Mouse (Mus musculus) liver, embryonic 14.5 days (tissue): ENCODE results near the gene 4933427D14Rik. TPM values are rescaled to one million over a fixed set of nuclear protein-coding genes. Genes with fewer than 3 reads are reported as not detected.

Experiments used
- ATAC-seq: fragments of 200-750 bp; cut with Nextera tagmentation; 2 replicates; pipeline ENCODE4 v1.8.0; 2017; ENCODE audit warnings: moderate number of reproducible peaks, mild to moderate bottlenecking, moderate library complexity; ENCODE audit not compliant: insufficient read depth
- DNase-seq, 3 experiments: peaks; one replicate each; pipeline ENCODE4 v3.0.0-alpha.2; 2012 to 2013; ENCODE audit warnings: low read depth in 3 of 3, low spot score in 3 of 3
- H3K27ac ChIP-seq: fragments of 300-500 bp; sonication (generic); 2 replicates; pipeline ENCODE4 v1.5.1; 2014; ENCODE audit warnings: moderate library complexity, mild to moderate bottlenecking, control low read depth, inconsistent platforms
- H3K27me3 ChIP-seq: fragments of 300-500 bp; sonication (generic); 2 replicates; pipeline ENCODE4 v1.6.1; 2014; ENCODE audit warnings: mild to moderate bottlenecking, low read length, moderate library complexity; ENCODE audit not compliant: control insufficient read depth, insufficient read depth
- H3K36me3 ChIP-seq: fragments of 300-500 bp; sonication (generic); replicated peaks from 2 replicates; pipeline ENCODE4 v1.6.1; 2014; ENCODE audit warnings: low read depth; ENCODE audit not compliant: control insufficient read depth, insufficient read depth
- H3K4me1 ChIP-seq, 2 experiments: fragments of 200-500 bp in 1 of 2; fragments of 300-500 bp in 1 of 2; sonication (generic) in 1 of 2; replicated peaks; 2 replicates each; pipeline ENCODE4 v1.6.1; 2012 to 2014; ENCODE audit warnings: antibody characterized with exemption in 1 of 2, inconsistent platforms in 1 of 2, low read length in 1 of 2; ENCODE audit not compliant: control insufficient read depth in 2 of 2, insufficient read depth in 2 of 2
- H3K4me2 ChIP-seq: fragments of 300-500 bp; sonication (generic); 2 replicates; pipeline ENCODE4 v1.6.1; 2014; ENCODE audit warnings: low read depth, mild to moderate bottlenecking, control low read depth, moderate library complexity
- H3K4me3 ChIP-seq, 2 experiments: fragments of 200-500 bp in 1 of 2; fragments of 300-500 bp in 1 of 2; sonication (generic) in 1 of 2; 2 replicates each; pipeline ENCODE4 v1.5.1; 2012 to 2014; ENCODE audit warnings: low read depth in 2 of 2, low read length in 2 of 2, mild to moderate bottlenecking in 2 of 2, control low read depth in 1 of 2, inconsistent platforms in 1 of 2, moderate library complexity in 1 of 2; ENCODE audit not compliant: insufficient read depth in 1 of 2
- H3K9ac ChIP-seq: fragments of 300-500 bp; sonication (generic); replicated peaks from 2 replicates; pipeline ENCODE4 v1.6.1; 2014; ENCODE audit warnings: mild to moderate bottlenecking, control low read depth, moderate library complexity
- H3K9me3 ChIP-seq: fragments of 300-500 bp; sonication (generic); 2 replicates; pipeline ENCODE4 v1.6.1; 2016; ENCODE audit warnings: low read length, mixed read lengths; ENCODE audit not compliant: control insufficient read depth
- CTCF ChIP-seq: IDR thresholded peaks from 2 replicates; pipeline ENCODE4 v1.5.1; 2016; ENCODE audit warnings: antibody characterized with exemption, low read depth, control low read depth
- EP300 ChIP-seq: IDR thresholded peaks from 2 replicates; pipeline ENCODE4 v1.6.1; 2016; ENCODE audit warnings: antibody characterized with exemption, low read depth
- WGBS: fragments of 180-500 bp; shearing (Covaris S2); extraction: QIAGEN DNeasy Blood & Tissue Kit; methylation state at CpG from one replicate; pipeline ENCODE4 v1.1.7; 2014; ENCODE audit not compliant: insufficient replicate concordance; 5-methylcytosine and 5-hydroxymethylcytosine counted together
- polyA plus RNA-seq, 2 experiments: library from polyadenylated mRNA; depleted of rRNA in 1 of 2; stranded (reverse) in 1 of 2; unstranded in 1 of 2; fragments of >200 nt; fragmentation: Nextera tagmentation in 1 of 2; extraction: Ambion mirVana in 1 of 2; gene quantifications; 2 replicates each; pipeline versions ENCODE4 v1.2.1 to v1.2.3; 2012 to 2014

4933427D14Rik gene
- polyA plus RNA-seq, 2 experiments: 2.3 to 2.8 TPM

GRCm38 (mm10) chr11:72240062-72240860 lies 33.0 kb upstream of the 4933427D14Rik start:
- ATAC-seq (no peak), DNase-seq (no peak)
- TF ChIP-seq CTCF: no peak
- TF ChIP-seq EP300: no peak
- WGBS: 47% methylated on average over 4 of the region's 4 CpGs
- Histone ChIP-seq H3K27ac (no peak overlapping the region), H3K9ac (no peak overlapping the region), H3K4me1 (no peaks in the 10 kb centered on the region), H3K4me3 (no peak overlapping the region), H3K9me3 (no peaks in the 10 kb centered on the region), H3K4me2 (no peak overlapping the region), H3K36me3 (no peaks in the 10 kb centered on the region), H3K27me3 (no peaks in the 10 kb centered on the region)

DNA sequence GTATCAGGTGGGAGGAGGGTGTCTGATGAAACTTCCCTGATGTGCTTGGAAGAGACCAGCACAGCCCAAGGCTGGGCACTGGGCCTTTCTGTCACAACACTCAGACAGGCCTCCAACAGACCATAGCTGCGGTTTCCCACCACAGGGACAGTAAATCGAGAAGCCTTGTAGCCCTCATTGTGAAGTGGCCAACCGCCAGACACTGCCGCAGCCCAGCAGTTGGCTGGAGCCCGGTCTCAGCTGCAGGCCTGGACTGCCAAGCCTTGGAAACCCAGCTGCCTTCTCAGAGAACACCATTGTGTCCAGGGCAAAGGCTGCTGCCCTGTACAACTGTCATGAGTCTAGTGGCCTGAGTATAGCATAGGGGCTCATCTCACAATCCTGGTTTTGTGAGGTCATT lies 26.8 kb upstream of the 4933427D14Rik start:
- Histone ChIP-seq H3K4me2 (no peak overlapping the region), H3K27ac (no peak overlapping the region), H3K4me1 (no peaks in the 10 kb centered on the region), H3K9me3 (no peaks in the 10 kb centered on the region), H3K27me3 (no peaks in the 10 kb centered on the region), H3K36me3 (no peaks in the 10 kb centered on the region), H3K4me3 (no peak overlapping the region), H3K9ac (no peak overlapping the region)
- DNase-seq: no peak
- no peak for TF ChIP-seq CTCF
- no peak for TF ChIP-seq EP300
- ATAC-seq: no peak
- WGBS: 57% methylated on average over 5 of the region's 5 CpGs

DNA sequence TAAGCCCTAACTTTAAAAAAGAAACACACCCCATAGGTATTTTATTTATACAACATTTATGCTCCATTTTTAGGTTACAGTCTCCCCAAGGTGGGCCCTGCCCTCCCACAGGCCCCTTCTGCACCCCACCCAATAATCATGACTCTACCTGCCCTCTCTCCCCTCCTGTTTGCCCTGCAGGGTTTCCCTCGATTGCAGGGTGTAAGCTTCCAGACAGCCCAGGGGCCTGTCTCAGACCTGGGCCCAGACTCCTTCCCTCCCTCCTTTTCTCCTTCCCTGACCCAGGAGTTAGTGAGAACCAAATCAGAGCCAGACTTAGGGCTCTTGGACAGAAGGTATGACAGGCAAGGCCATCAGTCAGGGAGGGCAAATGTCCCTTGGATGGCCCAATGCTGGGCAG lies 25.7 kb upstream of the 4933427D14Rik start:
- Histone ChIP-seq H3K4me2 (no peak overlapping the region), H3K27ac (no peak overlapping the region), H3K27me3 (no peaks in the 10 kb centered on the region), H3K9me3 (no peaks in the 10 kb centered on the region), H3K9ac (no peak overlapping the region), H3K4me1 (no peaks in the 10 kb centered on the region), H3K36me3 (no peaks in the 10 kb centered on the region), H3K4me3 (no peak overlapping the region)
- 21% methylated on average over 1 of the region's 1 CpGs for WGBS
- ATAC-seq: no peak
- no peak for DNase-seq
- no peak for TF ChIP-seq EP300
- TF ChIP-seq CTCF: no peak

DNA sequence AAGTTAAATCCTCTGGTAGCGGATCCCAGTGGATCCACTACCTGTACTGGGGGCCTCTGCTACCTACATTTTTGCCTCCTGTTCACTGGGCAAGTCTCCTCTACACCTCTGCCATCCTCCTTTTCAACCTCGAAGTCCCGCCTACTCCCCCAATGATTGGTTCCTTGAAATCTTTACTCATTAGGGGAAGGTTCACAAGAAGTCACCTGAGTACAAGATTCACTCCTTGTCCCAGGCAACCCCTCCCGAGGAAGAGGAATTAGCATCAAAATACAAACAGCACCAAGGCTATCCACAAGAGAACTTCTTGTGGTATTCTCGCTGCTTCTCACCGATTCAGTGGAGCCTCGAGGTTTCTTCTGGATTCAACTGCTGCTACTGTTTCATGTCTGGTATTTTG lies 24.8 kb upstream of the 4933427D14Rik start:
- no peak for TF ChIP-seq CTCF
- TF ChIP-seq EP300: no peak
- no peak overlapping the region for H3K27ac ChIP-seq
- H3K27me3 ChIP-seq: no peaks in the 10 kb centered on the region
- no peak overlapping the region for H3K4me3 ChIP-seq
- ATAC-seq (no peak), DNase-seq (no peak)
- no peaks in the 10 kb centered on the region for H3K9me3 ChIP-seq
- H3K36me3 ChIP-seq: no peaks in the 10 kb centered on the region
- WGBS: 62% methylated on average over 7 of the region's 7 CpGs
- H3K4me1 ChIP-seq: no peaks in the 10 kb centered on the region
- H3K9ac ChIP-seq: no peak overlapping the region
- H3K4me2 ChIP-seq: no peak overlapping the region

- Histone ChIP-seq H3K4me3 (no peak overlapping the region), H3K4me1 (no peaks in the 10 kb centered on the region), H3K27me3 (no peaks in the 10 kb centered on the region), H3K4me2 (no peak overlapping the region), H3K36me3 (no peaks in the 10 kb centered on the region), H3K9ac (no peak overlapping the region), H3K9me3 (no peaks in the 10 kb centered on the region), H3K27ac (no peak overlapping the region)
- WGBS: 73% methylated on average over 4 of the region's 4 CpGs
- TF ChIP-seq EP300: no peak
- no peak for TF ChIP-seq CTCF
- DNase-seq: no peak
- ATAC-seq: no peak
These were observed 21.3 kb upstream of the 4933427D14Rik start for GRCm38 (mm10) chr11:72228513-72228912.
